Mouse (Mus musculus) spleen, adult 10 weeks (tissue): ENCODE results near the gene F11r. TPM values are rescaled to one million over a fixed set of nuclear protein-coding genes. Genes with fewer than 3 reads are reported as not detected.

ENCODE experiments used
- polyA plus RNA-seq: library from polyadenylated mRNA; stranded (reverse); fragments of 350-450 nt; fragmentation: Illumina TruSeq; extraction: RNeasy Lipid Tissue Mini Kit (QIAGEN cat#74804); gene quantifications from one replicate; pipeline ENCODE4 v1.2.3, GENCODE M21; 2015; ENCODE audit warnings: low replicate concordance; ENCODE audit not compliant: insufficient read depth

F11r gene
- polyA plus RNA-seq = 14.6 TPM

DNA sequence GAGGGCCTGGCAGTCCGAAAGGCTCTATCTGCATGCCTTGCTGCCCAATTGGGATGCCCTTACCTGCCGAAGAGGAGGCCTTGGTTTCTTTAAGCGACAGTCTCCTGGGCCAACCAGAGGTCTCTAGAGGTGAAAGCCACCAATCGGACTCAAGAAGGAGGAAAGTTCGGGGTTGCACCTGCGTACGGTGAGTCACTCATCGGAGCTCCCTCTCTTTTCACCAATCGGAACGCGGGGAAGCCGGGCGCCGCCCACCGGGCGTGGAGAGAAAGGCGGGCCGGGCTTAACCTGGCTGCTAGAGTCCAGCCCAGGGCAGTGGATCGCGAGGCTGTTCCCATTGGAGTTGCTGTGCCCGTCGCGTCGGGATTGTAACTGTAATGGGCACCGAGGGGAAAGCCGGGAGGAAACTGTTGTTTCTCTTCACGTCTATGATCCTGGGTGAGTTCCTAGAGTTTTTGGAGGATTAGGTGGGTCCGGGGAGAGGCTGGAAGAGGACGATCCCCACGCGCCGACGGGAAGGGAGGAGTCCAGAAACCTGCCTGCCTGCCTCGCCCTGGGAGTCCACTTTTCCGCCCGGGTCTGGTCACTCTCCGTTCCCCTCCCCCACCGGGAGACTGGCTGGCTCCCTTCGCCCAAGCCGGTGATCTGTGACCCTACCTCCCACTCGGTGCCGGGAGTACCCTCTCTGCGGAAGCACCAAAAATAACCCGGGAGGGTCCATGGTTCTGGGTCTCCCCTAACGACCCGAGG, at the start of gene F11r:
Gene F11r, plus strand, starts transcription at position 272 of the 750 bp plus-strand sequence.

DNA sequence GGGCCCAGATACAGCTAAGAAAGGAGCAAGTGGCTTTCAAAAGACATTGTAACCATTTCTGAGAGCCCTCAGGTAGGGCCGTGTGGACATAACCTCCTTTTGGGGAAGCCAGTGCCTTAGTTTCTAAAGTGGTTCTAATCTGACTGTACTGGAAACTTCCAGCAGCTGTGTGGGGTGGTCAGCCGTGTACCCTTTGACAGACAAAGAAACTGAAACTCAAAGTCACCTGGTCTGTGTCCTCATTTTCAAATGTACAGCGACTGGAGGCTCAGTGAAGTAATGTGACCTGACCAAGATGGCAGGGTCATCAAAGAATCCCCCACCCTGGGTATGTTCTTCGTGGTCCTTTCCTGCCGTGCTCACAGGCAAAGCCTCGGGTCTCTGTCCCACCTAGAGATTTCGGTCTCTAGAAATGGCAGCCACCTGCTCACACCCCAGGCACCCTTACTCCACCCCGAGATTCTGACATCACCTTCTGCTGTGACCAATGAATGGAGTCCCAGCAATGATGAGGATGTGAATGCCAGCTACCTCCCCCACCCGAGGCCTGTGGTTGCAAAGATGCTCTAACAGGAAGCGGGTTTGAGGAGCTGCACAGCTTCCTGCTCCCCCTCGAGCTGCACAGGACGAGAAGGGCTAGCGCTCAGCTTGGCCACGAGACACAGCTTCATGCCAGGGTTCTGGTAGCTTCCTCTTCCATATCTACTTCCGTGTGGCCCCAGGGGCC, 48.8 kb upstream of the F11r start, which contains the start of gene Arhgap30:
Gene Arhgap30, plus strand, starts transcription at position 579 of the 727 bp plus-strand sequence.

GRCm38 (mm10) chr1:171410947-171411484, 26.3 kb upstream of the F11r start, which contains the start of gene Usf1:
Usf1 (plus strand) TSS chr1:171411313.

DNA sequence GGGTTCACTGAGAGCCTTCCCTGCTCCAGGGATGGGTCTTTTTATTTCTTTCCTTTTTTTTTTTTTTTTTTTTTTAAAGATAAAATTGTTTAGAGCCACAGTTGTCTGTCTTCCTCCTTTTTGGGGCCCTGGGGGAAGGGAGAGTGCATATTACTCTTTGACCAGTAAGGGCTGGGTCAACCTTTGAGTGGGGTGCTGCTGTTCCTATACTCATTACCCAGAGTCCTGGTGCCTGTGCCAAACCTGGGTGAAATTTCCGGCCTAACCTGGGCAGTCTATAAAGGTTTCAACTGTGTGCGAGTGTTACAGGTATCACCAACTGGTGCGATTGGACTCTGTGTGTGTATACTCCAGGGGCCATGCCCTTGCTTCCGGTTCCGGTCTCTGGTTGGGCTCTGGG, 18.7 kb upstream of the F11r start, which contains the start of gene Tstd1:
Gene Tstd1, plus strand, starts transcription at position 213 of the 400 bp plus-strand sequence.

DNA sequence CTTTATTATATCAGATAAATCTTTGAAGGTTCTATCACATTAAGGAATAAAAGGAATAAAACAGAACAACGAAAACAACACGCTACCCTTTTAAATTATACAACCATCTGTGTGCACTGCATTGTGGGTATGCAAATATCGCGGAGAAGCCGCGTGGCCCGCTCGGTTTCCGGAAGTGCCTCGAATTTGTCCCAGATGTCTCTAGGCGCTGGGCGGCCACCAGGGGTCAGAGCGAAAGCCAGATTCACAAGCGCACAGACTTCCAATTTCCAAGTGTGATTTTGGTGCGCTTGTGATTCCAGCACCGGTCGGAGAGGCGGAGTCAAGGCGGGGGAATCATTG, 65.9 kb downstream of the F11r start, which contains the start of gene Alyref2:
Gene Alyref2, plus strand, starts transcription at position 229 of the 342 bp plus-strand sequence.

Other genes starting within 250 kb of the F11r start
- gene Pcp4l1, start 241.3 kb upstream of the F11r start, polyA plus RNA-seq = 7.7 TPM
- gene Nr1i3, start 223.6 kb upstream of the F11r start, polyA plus RNA-seq = not detected
- 22.7 TPM for gene Tomm40l, start 215.0 kb upstream of the F11r start, polyA plus RNA-seq
- 1.5 TPM for gene Apoa2, start 212.5 kb upstream of the F11r start, polyA plus RNA-seq
- gene Fcer1g, start 203.2 kb upstream of the F11r start, polyA plus RNA-seq = 360 TPM
- 0.59 TPM for gene Adamts4, start 187.1 kb upstream of the F11r start, polyA plus RNA-seq
- gene Ndufs2, start 186.1 kb upstream of the F11r start, polyA plus RNA-seq = 127 TPM
- 34.0 TPM for gene B4galt3, start 167.2 kb upstream of the F11r start, polyA plus RNA-seq
- 47.6 TPM for gene Ppox, start 156.3 kb upstream of the F11r start, polyA plus RNA-seq
- 52.7 TPM for gene Usp21, start 149.5 kb upstream of the F11r start, polyA plus RNA-seq
- 87.4 TPM for gene Ufc1, start 142.5 kb upstream of the F11r start, polyA plus RNA-seq
- gene Dedd, start 108.4 kb upstream of the F11r start, polyA plus RNA-seq = 31.1 TPM
- 43.5 TPM for gene Nit1, start 91.9 kb upstream of the F11r start, polyA plus RNA-seq
- gene Pfdn2, start 91.9 kb upstream of the F11r start, polyA plus RNA-seq = 72.7 TPM
- not detected for gene Klhdc9, start 76.7 kb upstream of the F11r start, polyA plus RNA-seq
- 1.7 TPM for gene Nectin4, start 67.4 kb upstream of the F11r start, polyA plus RNA-seq
- 257 TPM for gene Arhgap30, start 48.6 kb upstream of the F11r start, polyA plus RNA-seq
- 64.6 TPM for gene Usf1, start 26.2 kb upstream of the F11r start, polyA plus RNA-seq
- 12.3 TPM for gene Tstd1, start 18.7 kb upstream of the F11r start, polyA plus RNA-seq
- 4.5 TPM for gene Alyref2, start 65.9 kb downstream of the F11r start, polyA plus RNA-seq
- gene Itln1, start 97.8 kb downstream of the F11r start, polyA plus RNA-seq = not detected
- 43.6 TPM for gene Cd244a, start 121.7 kb downstream of the F11r start, polyA plus RNA-seq
- gene Ly9, start 169.9 kb downstream of the F11r start, polyA plus RNA-seq = 142 TPM
- gene Slamf7, start 215.5 kb downstream of the F11r start, polyA plus RNA-seq = 85.5 TPM
- gene Cd48, start 244.5 kb downstream of the F11r start, polyA plus RNA-seq = 307 TPM